Mouse (Mus musculus): Measurements from ENCODE around the gene Vmn1r178.
"Not testable (repeated sequence)": the region's sequence is repeated elsewhere in the genome, so short reads cannot be mapped to it uniquely, and the experiment has no call there.

Vmn1r178 gene

GRCm38 (mm10) chr7:23891709-23892108 lies at the start of gene Vmn1r178:
Gene Vmn1r178 (plus strand): TSS chr7:23892009.
- no peak for DNase-seq

GRCm38 (mm10) chr7:23866349-23866748 lies 25.5 kb upstream of the Vmn1r178 start, which contains the start of gene Vmn1r177:
Gene Vmn1r177 (minus strand): TSS chr7:23866449.
- not testable (repeated sequence) for DNase-seq

GRCm38 (mm10) chr7:23876918-23877317 lies 14.9 kb upstream of the Vmn1r178 start:
- not testable (repeated sequence) for DNase-seq

- DNase-seq: no peak
Observed at GRCm38 (mm10) chr7:23926678-23927077, 34.9 kb downstream of the Vmn1r178 start, which contains the start of gene Vmn1r179. Gene Vmn1r179 (plus strand): TSS chr7:23926978.
